Mouse (Mus musculus) liver, adult 2 months (tissue): ENCODE results near the gene Csdc2.

Source experiments
- CTCF ChIP-seq: fragments of 200-500 bp; IDR thresholded peaks from 2 replicates; pipeline ENCODE4 v1.5.1; 2011; ENCODE audit warnings: low read depth, low read length, control low read depth
- POLR2A ChIP-seq: fragments of 200-500 bp; IDR thresholded peaks from 2 replicates; pipeline ENCODE4 v1.6.1; 2011; ENCODE audit warnings: low read length, control low read depth; ENCODE audit not compliant: insufficient read depth; ENCODE audit errors: extremely low read depth

DNA sequence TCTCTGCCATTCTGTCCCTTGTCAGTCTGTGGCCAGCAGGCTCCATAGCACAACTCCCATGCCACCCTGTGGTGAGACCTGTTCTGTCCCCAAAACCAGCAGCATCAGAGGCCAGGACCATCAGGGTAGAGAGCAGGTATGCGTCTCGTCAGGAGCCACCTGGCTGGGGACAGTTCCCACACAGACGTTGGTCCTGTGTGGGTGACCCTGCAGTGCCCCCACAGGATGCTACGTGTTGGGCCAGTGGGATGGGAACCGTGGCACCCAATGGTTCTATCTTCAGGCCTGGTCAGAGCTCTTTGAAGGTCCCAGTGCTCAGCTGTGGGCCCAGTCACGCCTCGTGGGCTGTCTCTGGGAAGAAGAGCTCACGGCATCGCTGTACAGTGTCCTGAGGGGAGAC is 14.6 kb downstream of the Csdc2 start:
- TF ChIP-seq CTCF (no peak), POLR2A (no peak)
